Mouse (Mus musculus) retina, postnatal 1 day (tissue): ENCODE measurements around the gene Slc44a3.
A peak's percentile ranks its signal among the peaks of the same experiment; 100 is the strongest.
"Not testable (repeated sequence)": the region's sequence is repeated elsewhere in the genome, so short reads cannot be mapped to it uniquely, and the experiment has no call there.

ENCODE experiments used
- DNase-seq: peaks from one replicate; pipeline ENCODE4 v3.0.0-alpha.2; 2012

Gene Slc44a3

GRCm38 (mm10) chr3:121550370-121550769, 18.2 kb upstream of the Slc44a3 start:
- peak; percentile 49 for DNase-seq

GRCm38 (mm10) chr3:121547851-121548624, 15.8 kb upstream of the Slc44a3 start:
- no peak for DNase-seq

GRCm38 (mm10) chr3:121540621-121541020, 8.4 kb upstream of the Slc44a3 start:
- DNase-seq: no peak

GRCm38 (mm10) chr3:121539871-121540431, 7.7 kb upstream of the Slc44a3 start:
- DNase-seq: peak; percentile 66

- DNase-seq: not testable (repeated sequence)
Measured at GRCm38 (mm10) chr3:121538847-121539246, 6.6 kb upstream of the Slc44a3 start.

GRCm38 (mm10) chr3:121537996-121538395, 5.8 kb upstream of the Slc44a3 start:
- no peak for DNase-seq

GRCm38 (mm10) chr3:121536803-121537202, 4.6 kb upstream of the Slc44a3 start:
- DNase-seq: peak; percentile 35

- peak; percentile 62 for DNase-seq
Measured at GRCm38 (mm10) chr3:121535813-121536504, 3.8 kb upstream of the Slc44a3 start.

- DNase-seq: no peak
Measured at GRCm38 (mm10) chr3:121531370-121532148, 645 bp downstream of the Slc44a3 start.

GRCm38 (mm10) chr3:121530546-121531258, 1.5 kb downstream of the Slc44a3 start:
- DNase-seq: no peak

- DNase-seq: no peak
Measured at GRCm38 (mm10) chr3:121526096-121527093, 5.8 kb downstream of the Slc44a3 start.

- DNase-seq: no peak
Measured at GRCm38 (mm10) chr3:121521633-121522125, 10.5 kb downstream of the Slc44a3 start.

- DNase-seq: no peak
Measured at GRCm38 (mm10) chr3:121521123-121521522, 11.1 kb downstream of the Slc44a3 start.

GRCm38 (mm10) chr3:121517030-121517429, 15.2 kb downstream of the Slc44a3 start:
- no peak for DNase-seq

GRCm38 (mm10) chr3:121509141-121509540, 23.1 kb downstream of the Slc44a3 start:
- DNase-seq: no peak

- no peak for DNase-seq
Measured at GRCm38 (mm10) chr3:121507678-121508077, 24.5 kb downstream of the Slc44a3 start.

GRCm38 (mm10) chr3:121506756-121507155, 25.4 kb downstream of the Slc44a3 start:
- no peak for DNase-seq

- DNase-seq: no peak
Measured at GRCm38 (mm10) chr3:121506175-121506574, 26.0 kb downstream of the Slc44a3 start.

GRCm38 (mm10) chr3:121504927-121505487, 27.2 kb downstream of the Slc44a3 start:
- no peak for DNase-seq

GRCm38 (mm10) chr3:121500734-121501133, 31.5 kb downstream of the Slc44a3 start:
- DNase-seq: no peak

GRCm38 (mm10) chr3:121500225-121500624, 32.0 kb downstream of the Slc44a3 start:
- DNase-seq: peak; percentile 77
